Mouse (Mus musculus) bone marrow macrophage, adult 2 months (primary cell): ENCODE measurements around the gene Phf24.
A peak's percentile ranks its signal among the peaks of the same experiment; 100 is the strongest.

ENCODE experiments used
- CTCF ChIP-seq: IDR thresholded peaks from 2 replicates; pipeline ENCODE4 v1.5.1; 2012; ENCODE audit warnings: low read depth, mild to moderate bottlenecking, low read length, moderate library complexity
- POLR2A ChIP-seq: IDR thresholded peaks from 2 replicates; pipeline ENCODE4 v1.6.1; 2012; ENCODE audit warnings: mild to moderate bottlenecking, low read depth, low read length, borderline replicate concordance

DNA sequence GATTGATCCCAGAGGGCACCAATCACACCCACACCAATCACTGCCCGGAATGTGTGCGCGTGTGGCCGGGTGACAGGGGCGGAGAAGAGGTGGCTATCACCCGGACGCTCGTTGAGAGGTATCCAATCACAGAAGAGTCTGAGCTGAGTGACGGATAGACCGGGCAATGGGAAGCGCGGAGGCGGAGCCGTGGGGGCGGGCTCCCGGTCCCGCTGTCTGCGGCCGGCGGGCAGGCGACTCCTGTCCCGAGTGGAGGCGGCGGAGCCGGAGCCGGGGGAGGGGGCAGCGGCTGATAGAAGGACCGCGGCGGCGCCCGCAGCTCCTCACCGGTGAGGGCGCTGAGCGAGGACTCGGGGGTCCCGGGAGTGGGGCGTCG is 33.2 kb downstream of the Phf24 start, which contains the start of gene Dnajb5:
- no peak for TF ChIP-seq CTCF
- peak; percentile 80; the same call in 1 of the 2 replicates for TF ChIP-seq POLR2A
